Mouse (Mus musculus) testis, adult 2 months (tissue): Measurements from ENCODE around the gene Fbxo47.

Experiments used
- CTCF ChIP-seq: fragments of 200-500 bp; IDR thresholded peaks from 2 replicates; pipeline ENCODE4 v1.5.1; 2012; ENCODE audit warnings: low read depth, mild to moderate bottlenecking, inconsistent platforms, low read length, moderate library complexity; ENCODE audit not compliant: control insufficient read depth, insufficient read depth, insufficient replicate concordance
- POLR2A ChIP-seq: fragments of 200-500 bp; IDR thresholded peaks from 2 replicates; pipeline ENCODE4 v1.6.1; 2012; ENCODE audit warnings: low read depth, mild to moderate bottlenecking, inconsistent platforms, low read length, moderate library complexity; ENCODE audit not compliant: control insufficient read depth

DNA sequence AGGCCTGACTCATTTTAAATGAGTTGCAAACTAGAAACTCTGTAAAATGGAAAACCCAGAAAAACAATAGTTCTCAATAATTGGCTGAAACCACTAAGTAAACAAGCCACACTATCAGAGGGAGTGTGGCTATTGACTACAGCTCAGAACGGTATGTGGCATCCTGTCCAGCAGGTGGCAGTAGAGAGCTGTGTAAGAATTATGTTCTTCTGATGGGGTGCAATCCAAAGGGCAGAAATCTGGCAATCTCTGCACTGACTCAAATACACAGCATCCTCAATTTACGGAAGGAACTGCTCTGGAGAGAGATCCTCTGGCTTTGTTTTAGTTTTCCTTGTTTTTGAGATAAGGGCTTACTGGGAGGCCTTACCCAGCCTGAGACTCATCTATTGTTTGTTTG, 15.9 kb upstream of the Fbxo47 start:
- TF ChIP-seq POLR2A (no peak), CTCF (no peak; the same call in 1 of the 2 replicates)
